Mouse (Mus musculus) kidney, adult 2 months (tissue): ENCODE results near the gene Tlr4.

Experiments used
- CTCF ChIP-seq: fragments of 200-500 bp; conservative IDR thresholded peaks from 2 replicates; pipeline ENCODE4 v1.5.1; 2011; ENCODE audit warnings: low read depth, mild to moderate bottlenecking, control low read depth, low read length, moderate library complexity, mixed read lengths; ENCODE audit not compliant: insufficient read depth, insufficient read length
- POLR2A ChIP-seq: fragments of 200-500 bp; IDR thresholded peaks from one replicate; pipeline ENCODE4 v1.6.1; 2011; ENCODE audit warnings: low read depth, low read length, control low read depth

DNA sequence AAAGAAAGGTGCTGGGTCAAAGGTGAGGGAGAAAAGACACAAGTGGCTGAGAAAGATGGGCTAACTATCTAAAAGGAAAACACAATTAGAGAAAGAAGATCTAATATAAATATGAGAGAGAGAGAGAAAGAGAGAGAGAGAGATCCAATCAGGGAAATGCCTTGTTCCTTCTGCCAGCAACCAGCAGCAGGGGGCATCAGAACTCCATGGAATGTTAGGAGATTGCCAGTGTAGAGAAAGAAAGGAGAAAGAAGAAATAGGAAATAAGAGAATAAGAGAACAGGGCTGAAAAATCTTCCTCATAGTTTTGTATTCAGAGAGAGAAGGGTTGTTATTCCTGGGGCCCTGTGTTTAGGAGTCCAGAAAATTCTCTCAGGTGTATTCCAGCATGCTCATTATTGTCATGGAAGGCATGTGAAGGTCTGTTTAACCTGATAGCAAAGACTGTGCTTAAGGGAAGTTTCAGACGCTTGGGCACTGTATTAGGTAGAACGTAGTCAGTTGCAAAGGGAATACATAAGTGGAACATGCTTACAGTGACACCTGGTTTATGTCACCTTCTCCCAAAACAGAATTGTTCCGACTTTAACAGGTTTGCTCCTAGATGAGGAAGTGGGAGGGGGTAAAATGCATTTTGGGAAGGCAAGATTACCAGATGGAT is 96.4 kb downstream of the Tlr4 start:
- TF ChIP-seq POLR2A = no peak
- peak; percentile 45 for TF ChIP-seq CTCF
